ENCODE assay signal across 8 mouse cellular contexts in genomic region chr14:53541640-53542039, GRCm38 (mm10).
DNase-seq lines count a peak whose midpoint lies in the region; ATAC-seq and TF ChIP-seq lines count a peak whose summit lies in the region.
"Not testable (repeated sequence)": the region's sequence is repeated elsewhere in the genome, so short reads cannot be mapped to it uniquely, and the experiment has no call there.

No protein-coding gene starts in this region.

- dilution Hi-C loops in CH12.LX (cut with MboI; ENCODE audit: extremely low pct_ligation_motif_present, extremely low pct_unique_long_range_greater_than_20kb, low sequenced_read_pairs) = not testable (repeated sequence)

- not testable (repeated sequence) for TF ChIP-seq EP300 in CH12.LX (IDR thresholded peaks at IDR 0.05; ENCODE audit: low read length)

- H3K4me2 ChIP-seq in CH12.LX (ENCODE audit: insufficient read depth, low read depth, poor library complexity, severe bottlenecking) = not testable (repeated sequence)

- in situ Hi-C loops in CH12.LX (cut with MboI; ENCODE audit: low pct_ligation_motif_present, low pct_unique_long_range_greater_than_20kb, low sequenced_read_pairs) = not testable (repeated sequence)

- H3K9me3 ChIP-seq in CH12.LX (replicated peaks; ENCODE audit: low read length) = not testable (repeated sequence)

- ATAC-seq in common myeloid progenitor, adult 5-6 weeks (replicated peaks; ENCODE audit: low read depth, poor library complexity, severe bottlenecking) = peak; percentile 97
- peak; percentile 73 for ATAC-seq in megakaryocyte, adult 5-6 weeks (ENCODE audit: poor library complexity, severe bottlenecking)

- peak; percentile 39 for TF ChIP-seq RAD21 in CH12.LX (IDR thresholded peaks at IDR 0.05; ENCODE audit: low read depth, low read length)

- H3K4me3 ChIP-seq in CH12.LX (replicated peaks in 1 of 3; ENCODE audit: low read depth in 2 of 3, low read length in 2 of 3, poor library complexity in 1 of 3); layer of hippocampus, adult 2 months: not testable (repeated sequence)

- intact Hi-C loops in heart, postnatal 14 days (cut with DNase I) = not testable (repeated sequence)

- not testable (repeated sequence) for H3K27ac ChIP-seq in CH12.LX (ENCODE audit: insufficient read depth, low read depth); layer of hippocampus, adult 2 months

- not testable (repeated sequence) for H3K27me3 ChIP-seq in CH12.LX (replicated peaks)

- TF ChIP-seq CTCF in CH12.LX (conservative IDR thresholded peaks at IDR 0.05 in 1 of 2, IDR thresholded peaks at IDR 0.05 in 1 of 2; ENCODE audit: low read depth in 2 of 2, low read length in 2 of 2) = peak; percentile 39 to 74; a peak in 2 of 4 replicates
- peak; percentile 50 for TF ChIP-seq CTCF in layer of hippocampus, adult 2 months (conservative IDR thresholded peaks at IDR 0.05)

- not testable (repeated sequence) for H3K36me3 ChIP-seq in CH12.LX (replicated peaks in 1 of 2; ENCODE audit: control insufficient read depth in 1 of 2, insufficient read depth in 1 of 2, low read length in 1 of 2)

- not testable (repeated sequence) for TF ChIP-seq POLR2A in CH12.LX (IDR thresholded peaks at IDR 0.05; ENCODE audit: low read depth, low read length)

- H3K79me2 ChIP-seq in CH12.LX (replicated peaks; ENCODE audit: control insufficient read depth, extremely low read depth, insufficient read depth, poor library complexity, severe bottlenecking) = not testable (repeated sequence)

- peak; percentile 65 for DNase-seq in CH12.LX (ENCODE audit: extremely low read depth)
- DNase-seq in adrenal gland, adult (ENCODE audit: inconsistent age in 2 of 2, low spot score in 1 of 2) = peak; percentile 13 to 68
- peak; percentile 2 to 11 for DNase-seq in heart, postnatal 14 days
- DNase-seq in layer of hippocampus, adult 2 months (ENCODE audit: low spot score in 2 of 2) = peak in 1 of 2 experiments; percentile 37
- DNase-seq in spleen, postnatal 14 days (ENCODE audit: low spot score in 2 of 2) = peak; percentile 8 to 30
- peak; percentile 3 for DNase-seq in yolk sac, embryonic 10.5 days (ENCODE audit: low spot score)

- H3K9ac ChIP-seq in CH12.LX (ENCODE audit: insufficient read depth, low read depth) = not testable (repeated sequence)

- peaks cover 3 to 15% of the 10 kb centered on the region in 2 experiments; a peak in 2 of 4 replicates for H3K4me1 ChIP-seq in CH12.LX (ENCODE audit: control insufficient read depth in 1 of 2, insufficient read depth in 2 of 2)

TF ChIP-seq in CH12.LX, 34 proteins besides CTCF, POLR2A, EP300 and RAD21:
- peak; percentile 76 for TF ChIP-seq SMC3 (IDR thresholded peaks at IDR 0.05; ENCODE audit: low read depth, low read length)
